Mouse (Mus musculus): ENCODE results near the gene Glipr1.
A peak's percentile ranks its signal among the peaks of the same experiment; 100 is the strongest.
"Not testable (repeated sequence)": the region's sequence is repeated elsewhere in the genome, so short reads cannot be mapped to it uniquely, and the experiment has no call there.

Gene Glipr1

DNA sequence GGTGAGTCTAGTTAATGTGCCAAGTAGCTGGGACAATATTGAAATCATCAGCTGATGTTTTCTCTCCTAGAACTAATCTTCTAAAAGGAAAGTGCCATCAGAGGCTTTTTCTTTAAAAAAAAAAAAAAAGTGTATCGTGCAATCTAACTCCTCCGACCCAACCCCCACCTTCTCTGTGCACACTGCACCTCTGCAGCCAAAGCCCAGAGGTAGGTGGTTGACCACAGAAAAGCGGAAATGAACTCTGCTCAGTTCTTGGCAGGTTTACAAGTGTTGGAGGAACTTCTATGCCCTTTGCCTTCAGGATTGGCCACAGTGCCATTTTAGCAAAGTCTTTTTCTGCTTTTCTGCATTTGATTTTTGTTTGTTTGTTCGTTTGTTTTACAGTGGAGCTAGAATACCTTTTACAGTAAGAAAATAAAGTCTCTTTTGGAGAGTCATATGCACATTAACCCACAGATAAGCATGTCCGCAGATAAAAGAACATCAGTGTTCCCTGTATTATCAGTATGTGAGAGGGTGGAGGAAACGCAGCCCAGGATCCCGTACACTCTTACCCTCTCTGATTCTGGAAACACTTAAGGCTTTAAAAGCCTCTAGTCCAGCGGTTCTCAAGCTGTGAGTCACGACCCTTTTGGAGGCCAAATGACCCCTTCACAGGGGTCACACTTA lies at the start of gene Glipr1:
Gene Glipr1 (minus strand): TSS at position 88 of the 672 bp plus-strand sequence.
- DNase-seq (ENCODE audit: low spot score), result peak; percentile 22

DNA sequence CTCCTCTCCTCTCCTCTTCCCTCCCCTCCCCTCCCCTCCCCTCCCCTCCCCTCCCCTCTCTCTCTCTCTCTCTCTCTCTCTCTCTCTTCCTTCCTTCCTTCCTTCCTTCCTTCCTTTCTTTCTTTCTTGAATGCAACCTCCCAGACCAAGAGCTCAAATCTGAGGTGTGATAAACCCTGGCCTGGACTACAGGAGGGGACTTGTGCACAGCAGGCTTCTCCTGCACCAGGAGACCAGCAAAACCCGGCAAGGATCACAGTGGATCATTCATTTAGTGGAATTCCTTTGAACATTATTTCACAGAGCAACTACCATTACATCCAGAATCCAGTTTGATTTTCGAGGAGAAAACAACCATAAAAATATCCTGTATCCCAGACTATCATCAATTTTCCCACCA lies 49.5 kb upstream of the Glipr1 start:
- not testable (repeated sequence) for DNase-seq (ENCODE audit: low spot score)

DNA sequence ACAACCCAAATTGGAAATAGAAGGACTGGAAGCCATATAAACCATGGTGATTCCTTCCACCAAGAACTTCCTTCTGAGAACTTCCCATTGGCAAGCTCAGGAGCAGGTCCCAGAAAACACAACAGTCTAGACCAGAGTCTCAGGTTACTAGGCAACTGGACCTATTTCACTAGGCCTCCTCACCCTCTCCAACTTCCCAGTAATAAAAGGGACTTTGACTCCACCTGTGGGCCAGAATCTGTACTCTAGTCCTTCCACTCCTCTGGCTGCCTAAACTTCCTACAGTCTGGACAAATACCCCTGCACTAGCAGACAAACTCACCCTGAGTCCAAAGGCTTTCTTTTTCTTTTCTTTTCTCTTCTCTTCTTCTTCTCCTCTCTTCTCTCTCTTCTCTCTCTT lies 48.8 kb upstream of the Glipr1 start:
- DNase-seq (ENCODE audit: low spot score), result no peak

DNA sequence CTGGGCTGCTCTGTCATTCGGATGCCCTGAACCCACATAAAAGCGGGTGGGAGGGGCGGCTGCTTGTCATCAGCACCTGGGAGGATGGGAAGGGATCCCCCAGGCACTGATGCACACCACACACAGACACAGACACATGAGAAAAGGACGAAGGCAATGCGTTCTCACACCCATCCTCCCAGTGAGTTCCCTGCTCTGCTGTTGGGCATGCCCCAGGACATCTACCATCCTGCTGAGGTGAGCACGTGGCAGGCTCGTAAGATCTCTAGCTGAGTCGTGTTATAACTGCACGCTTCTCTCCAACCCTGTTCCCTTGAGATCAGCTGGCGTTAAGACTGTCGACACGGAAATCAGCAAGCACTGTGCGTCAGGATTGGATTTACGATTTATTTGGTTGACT lies 41.9 kb upstream of the Glipr1 start:
- DNase-seq (ENCODE audit: low spot score), result not testable (repeated sequence)

DNA sequence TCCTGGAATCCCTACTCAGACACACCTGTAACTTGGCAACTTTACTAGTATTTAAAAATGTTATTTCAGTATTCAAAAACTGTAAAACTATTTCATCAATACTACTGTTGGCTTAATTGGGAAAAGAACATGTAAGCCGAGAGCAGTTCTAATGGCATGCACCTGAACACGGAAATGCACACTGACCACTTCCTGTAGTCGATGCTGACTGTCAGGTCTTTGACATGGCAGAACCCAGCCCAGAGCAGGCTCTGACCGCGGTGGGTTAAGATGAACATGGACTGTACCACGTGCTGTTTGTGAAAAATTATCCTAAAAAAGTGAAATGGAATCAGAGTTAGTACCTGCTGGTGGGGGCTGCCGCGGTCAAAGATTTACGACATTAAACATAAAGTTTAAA lies 41.1 kb upstream of the Glipr1 start:
- not testable (repeated sequence) for DNase-seq (ENCODE audit: low spot score)

DNA sequence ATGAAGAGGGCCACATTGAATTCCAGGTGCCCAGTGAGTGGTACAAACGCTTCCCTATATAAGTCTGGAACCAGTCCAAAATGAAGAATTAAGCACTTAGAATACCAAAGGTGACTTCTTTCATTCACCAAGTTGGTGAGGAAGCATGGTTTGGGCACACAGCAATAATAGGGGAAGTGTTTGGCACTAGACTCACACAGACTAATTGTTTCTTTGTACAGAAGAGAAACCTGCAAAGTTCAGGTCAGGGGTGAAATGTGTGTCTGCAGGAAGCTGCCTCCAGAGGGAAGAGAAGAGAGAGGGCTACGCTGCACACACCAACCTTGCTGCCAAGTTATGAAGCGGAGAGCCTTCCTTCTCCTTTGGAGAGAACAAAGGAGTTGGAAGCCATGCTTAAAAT lies 26.3 kb upstream of the Glipr1 start:
- DNase-seq (ENCODE audit: low spot score), result not testable (repeated sequence)

DNA sequence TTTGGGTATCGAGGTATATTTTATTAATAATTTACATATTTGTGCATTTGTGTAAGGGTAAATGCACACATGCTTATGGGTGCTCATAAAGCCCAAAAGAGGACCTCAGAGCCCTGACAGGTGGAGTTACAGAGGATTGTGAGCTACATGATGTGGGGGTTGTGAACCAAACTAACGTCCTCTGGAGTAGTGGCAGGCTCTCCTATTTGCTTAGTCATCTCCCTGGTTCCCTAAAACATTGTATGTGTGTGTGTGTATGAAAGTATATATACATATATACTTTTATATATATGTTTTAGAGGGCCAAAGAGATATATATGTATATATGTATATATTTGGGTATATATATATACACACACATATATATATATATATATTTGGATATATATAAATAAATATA lies 21.2 kb upstream of the Glipr1 start:
- no peak for DNase-seq (ENCODE audit: low spot score)

DNA sequence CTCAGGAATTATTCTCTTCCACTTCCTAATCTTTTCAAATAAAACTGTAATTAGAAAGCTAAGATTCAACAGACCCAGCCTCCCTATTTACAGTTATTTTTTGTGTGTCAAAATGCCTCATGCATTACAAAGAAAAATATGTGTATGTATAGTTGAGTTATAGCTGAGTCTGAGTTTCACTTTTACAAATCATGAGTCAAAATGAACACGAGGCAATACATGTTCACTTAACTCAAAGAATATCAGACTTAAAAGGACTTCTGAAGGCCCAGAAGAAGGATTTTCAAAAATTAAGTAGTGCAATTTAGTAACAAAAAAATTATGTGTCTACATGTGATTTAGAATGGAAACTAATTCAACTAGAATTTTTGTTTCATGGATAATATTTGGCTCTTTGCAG lies 7.1 kb upstream of the Glipr1 start:
- not testable (repeated sequence) for DNase-seq (ENCODE audit: low spot score)

DNA sequence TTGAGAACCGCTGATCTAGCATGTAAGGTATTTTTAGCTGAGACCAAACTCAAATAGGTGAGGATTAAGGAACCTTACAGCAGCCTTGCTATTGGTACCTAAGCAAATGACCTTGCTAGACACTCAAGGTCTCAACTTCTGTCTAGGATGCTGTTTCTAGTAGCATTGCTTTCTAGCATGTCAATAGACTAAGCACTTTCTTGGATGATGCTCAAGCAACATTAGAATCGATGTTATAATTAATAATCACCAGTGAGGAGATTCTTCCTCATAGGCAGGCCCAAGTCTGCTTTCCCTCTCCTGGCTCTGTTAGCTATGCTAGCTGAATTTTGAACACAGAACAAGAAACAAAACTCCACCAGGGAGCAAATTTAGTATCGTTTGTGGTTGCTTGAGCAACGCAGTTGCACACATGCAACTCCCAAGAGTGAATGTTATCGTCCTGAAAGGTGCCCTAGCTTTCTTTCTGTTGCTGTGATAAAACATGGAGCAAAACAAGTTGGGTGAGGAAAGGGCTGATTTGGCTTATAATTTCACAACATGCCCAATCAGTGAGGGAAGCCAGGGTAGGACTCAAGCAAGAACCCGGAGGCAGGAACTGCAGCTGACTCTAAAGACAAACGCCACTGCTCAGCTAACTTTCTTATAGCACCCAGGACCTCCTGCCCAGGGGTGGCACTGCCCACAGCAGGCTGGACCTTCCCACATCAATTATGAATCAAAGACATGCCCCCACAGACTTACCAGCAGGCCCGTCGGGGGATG lies 493 bp downstream of the Glipr1 start:
- DNase-seq (ENCODE audit: low spot score), result no peak

DNA sequence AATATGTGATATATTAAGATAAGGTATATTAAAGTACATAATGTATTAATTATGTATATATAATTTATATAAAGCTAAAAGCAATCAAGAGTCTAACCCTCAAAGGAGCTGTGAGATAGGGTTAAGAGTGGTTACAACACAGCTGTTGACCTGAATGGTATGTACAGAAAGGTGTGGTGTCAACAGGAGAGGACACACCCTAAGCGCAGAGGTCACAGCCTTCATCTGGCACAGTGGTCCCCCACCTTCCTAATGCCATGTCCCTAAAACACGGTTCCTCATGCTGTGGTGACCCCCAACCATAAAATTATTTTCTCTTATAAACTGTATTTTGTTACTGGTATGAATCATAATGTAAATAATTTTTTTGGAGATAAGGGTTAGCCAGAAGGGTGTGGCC lies 1.1 kb downstream of the Glipr1 start:
- no peak for DNase-seq (ENCODE audit: low spot score)

DNA sequence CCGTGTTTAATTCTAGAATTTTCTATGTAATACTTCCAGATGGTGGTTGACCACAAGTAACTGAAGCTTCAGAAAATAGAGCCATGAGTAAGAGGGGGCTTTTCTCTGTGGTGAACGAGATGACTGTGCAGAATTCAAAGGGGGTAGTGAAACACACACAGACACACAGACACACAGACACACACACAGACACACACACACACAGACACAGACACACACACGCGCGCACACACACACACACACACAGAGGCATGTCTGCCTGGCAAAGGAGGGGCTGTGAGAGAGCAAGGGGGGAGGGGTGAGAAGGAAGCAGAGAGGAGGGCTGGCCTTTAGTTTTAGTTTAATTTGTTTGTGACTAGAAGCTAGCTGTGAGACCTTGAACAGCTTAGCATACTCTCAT lies 1.9 kb downstream of the Glipr1 start:
- DNase-seq (ENCODE audit: low spot score), result no peak

DNA sequence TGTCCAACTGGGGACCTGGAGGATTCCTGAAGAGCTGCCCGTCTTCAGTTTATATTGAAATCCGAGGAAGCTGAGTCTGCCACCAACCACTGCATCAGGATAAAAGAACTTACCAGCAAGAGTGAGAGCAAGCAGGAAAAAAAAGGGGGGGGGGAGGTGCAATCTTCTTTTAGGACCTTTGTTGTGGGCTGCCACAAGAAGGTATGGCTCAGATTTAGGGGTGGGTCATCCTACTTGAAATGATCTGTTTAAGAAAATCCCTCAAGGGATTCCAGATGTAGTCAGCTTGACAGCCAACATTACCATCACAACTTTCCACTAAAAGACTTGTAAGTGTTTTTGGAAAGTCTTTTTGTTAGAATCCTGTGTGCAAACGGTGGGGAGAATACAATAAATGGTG lies 2.7 kb downstream of the Glipr1 start:
- no peak for DNase-seq (ENCODE audit: low spot score)

DNA sequence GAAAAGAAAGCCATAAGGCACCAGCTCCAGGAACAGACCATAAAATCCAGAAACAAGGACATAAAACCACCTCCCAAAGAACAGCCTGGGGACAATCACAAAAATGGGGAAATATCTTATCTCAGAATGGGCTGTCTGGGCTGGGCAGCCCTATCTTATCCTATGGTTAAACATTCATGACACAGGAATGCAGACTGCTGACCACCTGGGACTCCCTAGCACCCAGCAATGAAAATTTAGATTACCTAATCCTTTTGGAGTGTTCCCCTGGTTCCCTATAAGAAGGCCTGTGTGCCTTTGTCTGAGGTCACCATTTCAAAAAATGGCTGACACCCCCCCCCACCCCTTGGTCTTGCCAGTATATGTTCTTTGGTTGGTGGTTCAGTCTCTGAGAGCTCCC lies 4.8 kb downstream of the Glipr1 start:
- DNase-seq (ENCODE audit: low spot score), result no peak

DNA sequence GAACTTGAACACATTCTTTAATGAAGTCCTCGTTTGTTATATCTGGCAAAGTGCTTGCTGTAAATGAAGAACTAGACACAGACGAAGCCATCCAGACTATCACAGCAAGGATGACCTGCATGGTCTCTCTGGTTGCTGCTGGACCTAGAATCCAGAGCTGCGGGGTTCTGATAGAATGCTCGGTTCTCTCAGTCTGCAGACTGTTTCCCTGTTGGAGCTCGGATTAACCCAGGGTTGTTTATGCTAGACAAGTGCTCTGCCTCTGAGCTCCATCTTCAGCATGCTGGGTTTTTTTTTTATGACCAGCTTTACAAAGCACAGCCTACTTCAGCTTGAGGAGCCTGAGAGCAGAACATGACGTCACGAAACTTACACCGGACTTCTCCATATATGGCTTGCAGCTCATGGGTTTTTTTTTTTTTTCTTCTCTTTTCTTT lies 5.5 kb downstream of the Glipr1 start:
- no peak for DNase-seq (ENCODE audit: low spot score)

DNA sequence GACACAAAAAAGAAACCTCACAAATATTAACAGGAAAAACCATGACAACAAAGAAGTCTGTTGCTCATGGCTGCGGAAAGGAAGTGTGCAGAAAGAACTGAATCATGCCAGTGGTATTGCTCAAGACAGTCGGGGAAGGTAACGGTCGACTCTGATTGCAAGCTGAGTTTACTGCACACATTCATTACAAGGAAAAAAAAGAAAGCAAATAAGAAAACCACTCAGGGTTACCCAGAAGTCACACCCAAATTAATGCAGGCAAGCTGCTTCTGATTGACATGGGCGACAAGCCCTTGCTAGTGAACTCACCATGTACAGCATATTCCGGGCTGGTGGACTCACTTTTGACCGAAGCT lies 5.9 kb downstream of the Glipr1 start:
- no peak for DNase-seq (ENCODE audit: low spot score)

DNA sequence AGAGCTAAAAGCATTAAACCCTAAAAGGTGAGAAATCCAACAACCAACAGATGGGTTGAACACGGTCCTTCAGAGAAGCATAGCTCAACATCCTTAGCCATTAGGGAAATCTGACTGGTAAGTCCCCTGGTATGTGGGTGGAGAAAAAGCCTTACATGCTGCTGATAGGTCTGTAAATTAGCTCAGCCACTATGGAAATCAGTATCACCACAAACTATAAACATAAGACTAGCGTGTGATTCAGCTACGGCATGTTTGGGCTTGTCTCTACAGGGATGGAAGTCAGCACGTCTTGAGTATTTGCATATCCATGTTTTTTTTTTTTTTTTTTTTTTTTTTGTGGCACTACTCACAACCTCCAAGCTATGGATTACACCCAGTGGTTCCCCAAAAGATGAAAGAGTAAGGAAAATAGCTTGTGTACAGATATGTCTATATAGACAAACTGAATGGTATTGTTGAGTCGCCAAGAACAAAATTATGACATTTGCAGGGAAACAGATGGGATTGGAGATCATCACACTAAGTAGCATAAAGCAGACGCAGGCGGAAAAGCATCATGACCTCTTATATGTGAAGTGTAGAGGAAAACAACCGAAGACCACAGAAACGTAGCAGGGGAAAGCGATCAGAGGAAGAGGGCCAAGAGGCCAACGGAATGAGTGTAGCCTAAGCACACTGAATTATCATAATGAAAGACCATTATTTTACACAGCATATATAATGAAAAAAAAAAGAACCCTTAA lies 6.5 kb downstream of the Glipr1 start:
- no peak for DNase-seq (ENCODE audit: low spot score)

DNA sequence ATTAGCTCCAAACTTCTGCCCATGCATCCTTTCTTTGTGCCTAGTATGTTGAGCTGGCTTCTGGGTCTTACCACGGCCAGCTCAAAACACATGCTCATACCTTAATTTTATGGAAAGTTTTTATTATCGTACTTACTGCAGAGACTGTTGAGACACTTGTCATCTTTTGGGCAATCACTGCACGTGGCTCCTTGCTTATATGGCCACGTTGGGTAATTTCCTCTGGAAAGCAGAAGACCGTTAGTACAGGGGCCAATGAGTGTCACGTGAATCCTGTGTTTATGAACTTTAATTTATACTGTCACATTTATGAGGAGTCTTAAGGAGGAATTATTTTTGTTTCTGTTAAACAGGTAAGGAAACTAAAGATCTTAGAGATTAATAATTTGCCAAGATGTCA lies 16.0 kb downstream of the Glipr1 start:
- no peak for DNase-seq (ENCODE audit: low spot score)

DNA sequence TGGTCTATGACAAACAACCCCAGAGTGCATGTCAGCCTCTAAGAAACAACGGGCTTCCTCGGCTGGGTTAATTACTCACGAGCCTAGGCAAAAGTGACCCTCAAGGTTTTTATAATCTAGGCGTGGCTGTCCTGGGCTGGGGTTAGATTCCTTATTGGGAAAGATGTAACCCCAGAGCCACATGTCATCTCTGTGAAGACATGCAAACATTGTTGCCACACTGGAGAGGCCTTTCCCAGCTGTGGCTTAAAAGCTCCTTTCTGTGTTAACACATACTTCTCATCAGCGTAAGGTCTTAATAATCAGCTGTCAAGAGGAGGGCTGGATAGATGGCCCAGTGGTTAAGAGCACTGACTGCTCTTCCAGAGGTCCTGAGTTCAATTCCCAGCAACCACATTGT lies 19.4 kb downstream of the Glipr1 start:
- no peak for DNase-seq (ENCODE audit: low spot score)

DNA sequence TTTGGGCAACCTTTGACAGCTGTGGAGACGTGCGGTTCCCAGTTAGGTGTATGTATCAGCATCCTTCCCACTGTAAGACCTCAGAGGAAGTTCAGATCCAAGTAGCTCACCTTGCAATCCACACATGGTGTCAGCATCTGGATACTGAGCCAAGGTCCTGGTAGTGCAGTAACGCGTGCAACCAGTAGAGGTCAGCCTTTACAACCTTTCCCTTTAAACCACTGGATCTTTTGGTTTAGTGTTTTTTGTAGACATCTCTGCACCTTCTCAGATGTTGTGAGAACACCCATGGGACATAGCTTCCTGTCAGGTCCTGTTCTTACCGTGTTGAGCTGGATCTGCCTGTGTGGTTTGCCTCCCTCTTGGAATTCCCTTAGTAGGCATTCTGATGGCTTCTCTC lies 24.8 kb downstream of the Glipr1 start:
- peak; percentile 74 for DNase-seq (ENCODE audit: low spot score)

DNA sequence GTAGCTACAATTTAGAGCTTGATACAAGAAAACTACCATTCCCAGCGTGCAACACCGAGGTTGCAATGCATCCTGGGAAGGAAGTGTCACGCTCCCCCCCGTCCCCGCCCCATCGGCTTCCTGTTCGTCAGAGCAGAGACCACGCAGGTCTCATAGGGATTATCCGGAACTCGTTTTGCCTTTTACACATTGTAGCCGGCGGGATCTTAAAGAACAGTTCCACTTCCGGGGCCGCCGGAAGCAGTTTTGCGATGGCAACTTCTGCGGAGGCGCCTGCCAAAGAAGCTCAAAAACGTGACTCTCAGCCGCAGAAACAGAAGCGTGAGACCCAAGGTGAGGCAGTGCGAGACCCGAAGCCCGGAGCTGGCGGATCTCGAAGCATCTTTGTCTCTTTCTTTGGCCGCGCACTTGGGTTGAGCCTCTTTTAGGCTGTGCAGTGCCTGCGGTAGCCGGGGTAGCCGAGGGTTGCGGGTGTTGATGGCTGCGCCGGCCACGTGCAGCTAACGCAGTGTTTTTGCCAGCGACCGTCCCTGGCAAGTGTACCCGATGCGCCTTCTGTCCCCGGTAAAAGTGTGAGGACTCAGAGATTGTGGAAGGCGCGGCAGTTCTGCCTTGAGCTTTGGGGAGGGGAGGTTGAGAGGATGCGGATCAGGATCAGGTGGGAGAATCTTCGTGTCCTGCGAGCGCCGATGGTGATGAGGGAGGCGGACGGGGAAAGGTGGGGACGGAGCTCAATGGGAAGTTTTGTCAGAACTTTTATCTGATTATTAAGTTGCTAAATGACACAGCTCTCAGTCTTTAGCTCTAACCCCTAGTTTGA lies 29.7 kb downstream of the Glipr1 start, which contains the start of gene Krr1:
Gene Krr1 (plus strand): TSS at position 123 of the 820 bp plus-strand sequence.
- peak; percentile 96 for DNase-seq (ENCODE audit: low spot score)

DNA sequence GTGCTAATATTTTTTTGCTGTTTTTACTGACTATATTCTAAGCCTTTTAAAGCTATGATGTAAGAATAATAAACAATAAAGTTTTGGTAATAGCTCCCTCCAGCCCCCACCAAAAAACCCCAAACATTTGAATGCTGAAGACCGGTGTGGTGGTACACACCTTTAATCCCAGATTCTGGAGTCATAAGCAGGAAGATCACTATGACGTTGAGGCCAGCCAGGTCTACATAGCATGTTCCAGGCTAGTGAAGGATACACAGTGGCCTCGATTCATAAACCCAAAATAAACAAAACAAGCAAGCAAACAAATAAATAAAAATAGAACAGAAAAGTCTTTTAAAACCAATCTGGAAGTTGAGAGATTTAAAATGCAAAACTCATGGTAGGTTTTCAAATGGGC lies 30.5 kb downstream of the Glipr1 start:
- DNase-seq (ENCODE audit: low spot score), result no peak

DNA sequence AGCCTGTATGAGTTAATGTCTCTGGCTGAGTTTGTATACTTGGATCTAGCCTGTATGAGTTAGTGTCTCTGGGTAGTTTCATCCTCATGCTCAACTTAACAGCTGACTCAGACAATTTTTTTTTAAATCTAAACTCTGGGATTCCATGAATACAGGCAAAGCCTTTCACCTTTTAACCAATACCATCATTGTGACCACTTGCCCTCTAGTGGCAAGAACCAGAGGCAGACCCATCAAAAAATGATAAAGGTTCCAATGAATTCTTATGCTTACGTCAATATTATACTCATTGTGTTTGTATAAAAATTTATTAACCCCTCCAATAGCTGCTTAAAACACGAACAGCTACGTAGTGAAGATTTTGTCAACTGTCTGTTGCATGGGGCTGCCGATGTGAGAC lies 36.0 kb downstream of the Glipr1 start:
- DNase-seq (ENCODE audit: low spot score), result no peak
